In genomic region chr11:121741433-121741832, GRCm38 (mm10) we compare ENCODE assay signal across 8 mouse cellular contexts. TPM values are rescaled to one million over a fixed set of nuclear protein-coding genes. Genes with fewer than 3 reads are reported as not detected.
DNase-seq lines count a peak whose midpoint lies in the region; ATAC-seq and TF ChIP-seq lines count a peak whose summit lies in the region.

No protein-coding gene starts in this region.

- no peak overlapping the region; the same call in 1 of the 2 replicates for H3K9ac ChIP-seq in ES-E14 (ENCODE audit: insufficient read depth, low read depth, low read length, poor library complexity, severe bottlenecking)
- no peak overlapping the region for H3K9ac ChIP-seq in lung, embryonic 14.5 days

- H3K4me2 ChIP-seq in lung, embryonic 14.5 days: no peak overlapping the region

- H3K36me3 ChIP-seq in ES-E14 (ENCODE audit: control insufficient read depth, insufficient read depth, low read length, poor library complexity, severe bottlenecking): no peaks in the 10 kb centered on the region
- no peaks in the 10 kb centered on the region for H3K36me3 ChIP-seq in lung, embryonic 14.5 days (ENCODE audit: insufficient read depth)

- H3K4me1 ChIP-seq in ES-E14 (ENCODE audit: control insufficient read depth in 2 of 2, insufficient read depth in 2 of 2, low read length in 2 of 2, poor library complexity in 1 of 2): no peaks in the 10 kb centered on the region
- H3K4me1 ChIP-seq in lung, embryonic 14.5 days (ENCODE audit: insufficient read depth): 0 out of 2 replicates have a peak, but pooled peaks cover 6% of the 10 kb centered on the region

- ATAC-seq in lung, embryonic 14.5 days (ENCODE audit: insufficient read depth): no peak

- in situ Hi-C loops in ES-E14 (cut with MboI; ENCODE audit: low sequenced_read_pairs in 2 of 2, unreplicated experiment in 2 of 2): no loop called here

- H3K27ac ChIP-seq in gastrocnemius, adult 2 months: peak overlapping the region; percentile 63
- no peak overlapping the region for H3K27ac ChIP-seq in ES-E14 (ENCODE audit: insufficient read depth, low read depth, low read length, poor library complexity, severe bottlenecking)
- H3K27ac ChIP-seq in lung, embryonic 14.5 days (ENCODE audit: low read depth): no peak overlapping the region

- no peaks in the 10 kb centered on the region for H3K27me3 ChIP-seq in lung, embryonic 14.5 days (ENCODE audit: insufficient read depth, low read length)

- no peak for TF ChIP-seq CTCF in gastrocnemius, adult 2 months (IDR thresholded peaks at IDR 0.05)
- no peak for TF ChIP-seq CTCF in lung, embryonic 14.5 days (IDR thresholded peaks at IDR 0.05; ENCODE audit: low read depth)

- no peak overlapping the region for H3K4me3 ChIP-seq in gastrocnemius, adult 2 months
- no peak overlapping the region for H3K4me3 ChIP-seq in ES-E14 (ENCODE audit: insufficient read depth in 1 of 2, low read depth in 1 of 2, low read length in 2 of 2, poor library complexity in 1 of 2, severe bottlenecking in 1 of 2)
- H3K4me3 ChIP-seq in lung, embryonic 14.5 days (ENCODE audit: low read depth, low read length): no peak overlapping the region

- intact Hi-C loops in gastrocnemius, adult 2 months (cut with DNase I): no loop called here
- intact Hi-C loops in heart, postnatal 25 days (cut with DNase I): no loop called here

- peak; percentile 39 for DNase-seq in gastrocnemius, adult 2 months
- no peak for DNase-seq in gastrocnemius, postnatal 10 days
- DNase-seq in ES-E14 (ENCODE audit: low read depth, low spot score): no peak
- peak; percentile 30 for DNase-seq in heart, postnatal 25 days (ENCODE audit: low spot score)
- DNase-seq in lung, embryonic 14.5 days: peak; percentile 22
- DNase-seq in retina, postnatal 1 day: no peak
- DNase-seq in urinary bladder, postnatal 10 days (ENCODE audit: low spot score): no peak
- DNase-seq in spleen, adult 12 weeks (ENCODE audit: low spot score): no peak

- H3K9me3 ChIP-seq in ES-E14 (ENCODE audit: control insufficient read depth, insufficient read depth, low read depth, low read length): no peaks in the 10 kb centered on the region
- no peaks in the 10 kb centered on the region for H3K9me3 ChIP-seq in lung, embryonic 14.5 days (ENCODE audit: low read depth, low read length)

- 67% methylated on average over 1 of the region's 1 CpGs for WGBS in lung, embryonic 14.5 days

TF ChIP-seq in ES-E14, 5 proteins besides CTCF, POLR2A, EP300 and RAD21:
- TF ChIP-seq ZC3H11A (IDR thresholded peaks at IDR 0.05; ENCODE audit: borderline replicate concordance, low read depth, low read length) (no peak), MAFK (IDR thresholded peaks at IDR 0.05; ENCODE audit: insufficient read depth, low read depth, low read length) (0 out of 2 replicates have a peak, but pooled peaks have one; percentile 31)

RNA-seq across cellular contexts. Expression of gene Metrnl, which starts 40.1 kb away (rescaled TPM):
- total RNA-seq in gastrocnemius, adult 2 months (2021): 10 to 100 TPM in 1 of 2 experiments, 1 to 10 TPM in 1; 7.8 to 13.7 TPM
- 10 to 100 TPM; 15.1 to 21.1 TPM for total RNA-seq in gastrocnemius, postnatal 10 days (2021)
- 7.8 and 13.0 TPM in 2 replicates for total RNA-seq in ES-E14 (2012; rRNA removed)
- total RNA-seq in heart, postnatal 25 days (2021): 10 to 100 TPM; 21.8 to 22.0 TPM
- polyA plus RNA-seq in lung, embryonic 14.5 days (2014; fragmentation: Nextera tagmentation; extraction: Ambion mirVana): 18.6 and 20.2 TPM in 2 replicates

Comparison
In these comparisons a context has a peak if more than half of its experiments do, and no peak if none do; other contexts are left out.
1. DNase-seq: peak in gastrocnemius, adult 2 months (single experiment), heart, postnatal 25 days (single experiment) and lung, embryonic 14.5 days (single experiment); none in gastrocnemius, postnatal 10 days (single experiment), ES-E14 (single experiment), retina, postnatal 1 day (single experiment), urinary bladder, postnatal 10 days (single experiment) and spleen, adult 12 weeks (single experiment).